Mouse (Mus musculus) mouse embryonic stem cell (cell line): ENCODE results near the gene Zcchc14.

ENCODE experiments used
- in situ Hi-C, 2 experiments: fragments of 300-500 bp; cut with MboI; formaldehyde crosslinking; loops; 1 replicate in 1 of 2; 3 replicates in 1 of 2; pipeline ENCODE4 v1.14.3; 2019 to 2020; ENCODE audit warnings: low sequenced_read_pairs in 2 of 2, low pct_unique_long_range_greater_than_20kb in 1 of 2, mixed read lengths in 1 of 2; ENCODE audit not compliant: unreplicated experiment in 1 of 2

The Zcchc14 gene

GRCm38 (mm10) chr8:121652774-121653323 is at the start of gene Zcchc14:
TSS of gene Zcchc14 (minus strand) at chr8:121652901.
- in situ Hi-C loops: no loop called here

GRCm38 (mm10) chr8:121699936-121700335 is 47.2 kb upstream of the Zcchc14 start:
- in situ Hi-C loops: no loop called here

GRCm38 (mm10) chr8:121698615-121699101 is 46.0 kb upstream of the Zcchc14 start:
- in situ Hi-C loops: no loop called here

GRCm38 (mm10) chr8:121697735-121698614 is 45.3 kb upstream of the Zcchc14 start:
- in situ Hi-C loops: no loop called here

- in situ Hi-C loops: no loop called here
Measured at GRCm38 (mm10) chr8:121695585-121696184, 43.0 kb upstream of the Zcchc14 start.

GRCm38 (mm10) chr8:121694453-121694852 is 41.8 kb upstream of the Zcchc14 start:
- in situ Hi-C loops: no loop called here

- in situ Hi-C loops: loop anchor here in 1 of 2 experiments (10.0 kb wide), 1 partner anchor 144 kb away; the partner anchor contains the start of gene 1700018B08Rik
Measured at GRCm38 (mm10) chr8:121688496-121688895, 35.8 kb upstream of the Zcchc14 start.

- in situ Hi-C loops: loop anchor here in 1 of 2 experiments (10.0 kb wide), 1 partner anchor 143 kb away; the partner anchor contains the start of gene 1700018B08Rik
Measured at GRCm38 (mm10) chr8:121687455-121688161, 34.9 kb upstream of the Zcchc14 start.

- in situ Hi-C loops: loop anchor here in 1 of 2 experiments (10.0 kb wide), 1 partner anchor 141 kb away; the partner anchor contains the start of gene 1700018B08Rik
Measured at GRCm38 (mm10) chr8:121685419-121685818, 32.7 kb upstream of the Zcchc14 start.

GRCm38 (mm10) chr8:121683083-121683832 is 30.6 kb upstream of the Zcchc14 start:
- in situ Hi-C loops: loop anchor here in 1 of 2 experiments (10.0 kb wide), 1 partner anchor 138 kb away; the partner anchor contains the start of gene 1700018B08Rik

- in situ Hi-C loops: loop anchor here in 1 of 2 experiments (10.0 kb wide), 1 partner anchor 137 kb away; the partner anchor contains the start of gene 1700018B08Rik
Measured at GRCm38 (mm10) chr8:121681457-121681856, 28.8 kb upstream of the Zcchc14 start.

GRCm38 (mm10) chr8:121680896-121681295 is 28.2 kb upstream of the Zcchc14 start:
- in situ Hi-C loops: loop anchor here in 1 of 2 experiments (10.0 kb wide), 1 partner anchor 136 kb away; the partner anchor contains the start of gene 1700018B08Rik

- in situ Hi-C loops: no loop called here
Measured at GRCm38 (mm10) chr8:121678696-121679095, 26.0 kb upstream of the Zcchc14 start.

GRCm38 (mm10) chr8:121675701-121676100 is 23.0 kb upstream of the Zcchc14 start:
- in situ Hi-C loops: no loop called here

- in situ Hi-C loops: no loop called here
Measured at GRCm38 (mm10) chr8:121675161-121675560, 22.5 kb upstream of the Zcchc14 start.

- in situ Hi-C loops: no loop called here
Measured at GRCm38 (mm10) chr8:121674524-121674923, 21.8 kb upstream of the Zcchc14 start.

- in situ Hi-C loops: no loop called here
Measured at GRCm38 (mm10) chr8:121673917-121674316, 21.2 kb upstream of the Zcchc14 start.
